Comparison of ENCODE assay signal across 11 mouse cellular contexts in the genomic region with DNA sequence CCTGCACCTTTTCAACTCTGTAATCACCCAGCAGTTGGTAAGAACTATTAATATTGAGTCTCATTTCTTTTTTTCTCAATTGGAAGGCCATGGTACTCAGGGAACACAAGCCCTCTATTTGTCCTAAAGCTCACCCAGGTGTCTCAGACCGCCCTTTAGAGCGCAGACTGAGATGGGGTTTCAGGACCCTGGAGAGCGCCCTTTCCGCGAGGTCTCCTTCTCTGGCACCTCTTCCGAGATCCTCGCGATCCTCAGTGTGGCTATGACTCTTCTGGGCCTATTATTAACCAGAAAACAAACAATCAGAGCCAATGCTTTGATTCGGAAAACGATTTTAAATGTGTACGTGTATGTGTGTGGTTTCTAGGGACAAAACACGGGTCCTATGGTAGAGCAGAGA.
DNase-seq lines count a peak whose midpoint lies in the region; ATAC-seq and TF ChIP-seq lines count a peak whose summit lies in the region.
"Had no signal": no experiment of that assay in that cellular context is flagged by ENCODE, and none has a peak within 500 bp of the region (broad histone marks: within the 10 kb centered on the region; RNA-seq: fewer than 3 reads in every experiment).

No protein-coding gene starts in this region.

- H3K9ac ChIP-seq in forebrain, embryonic 14.5 days (ENCODE audit: low read length): no peak overlapping the region
- H3K9ac ChIP-seq in MEL (ENCODE audit: control insufficient read depth, low read depth, low read length, poor library complexity, severe bottlenecking): no peak overlapping the region
- H3K9ac ChIP-seq in stomach, postnatal 0 days (ENCODE audit: low read length): no peak overlapping the region

- no peak overlapping the region for H3K4me3 ChIP-seq in forebrain, embryonic 10.5 days
- no peak overlapping the region for H3K4me3 ChIP-seq in forebrain, embryonic 14.5 days (ENCODE audit: low read depth, low read length)
- no peak overlapping the region for H3K4me3 ChIP-seq in MEL (ENCODE audit: control insufficient read depth in 1 of 2, insufficient read depth in 1 of 2, low read depth in 2 of 2, low read length in 2 of 2)
- H3K4me3 ChIP-seq in stomach, postnatal 0 days (ENCODE audit: low read depth, low read length): no peak overlapping the region

- no peak for TF ChIP-seq EP300 in MEL (IDR thresholded peaks at IDR 0.05; ENCODE audit: low read depth in 1 of 2, low read length in 2 of 2)
- TF ChIP-seq EP300 in stomach, postnatal 0 days (optimal IDR thresholded peaks at IDR 0.05): no peak

- H3K79me2 ChIP-seq in MEL (ENCODE audit: control insufficient read depth, insufficient read depth, low read length, poor library complexity): no peaks in the 10 kb centered on the region

- no peak for TF ChIP-seq CTCF in MEL (IDR thresholded peaks at IDR 0.05 in 2 of 3, conservative IDR thresholded peaks at IDR 0.05 in 1 of 3; ENCODE audit: control insufficient read depth in 1 of 3, insufficient read depth in 1 of 3, low read depth in 2 of 3, low read length in 3 of 3, poor library complexity in 1 of 3, severe bottlenecking in 1 of 3)
- no peak for TF ChIP-seq CTCF in stomach, postnatal 0 days (IDR thresholded peaks at IDR 0.05; ENCODE audit: low read depth)

- no peaks in the 10 kb centered on the region for H3K9me3 ChIP-seq in forebrain, embryonic 10.5 days
- no peaks in the 10 kb centered on the region for H3K9me3 ChIP-seq in forebrain, embryonic 14.5 days (replicated peaks; ENCODE audit: control insufficient read depth, low read length)
- H3K9me3 ChIP-seq in MEL (replicated peaks; ENCODE audit: insufficient read depth, low read length): no peaks in the 10 kb centered on the region
- no peaks in the 10 kb centered on the region for H3K9me3 ChIP-seq in stomach, postnatal 0 days (ENCODE audit: control insufficient read depth, low read length)

- peaks cover 11% of the 10 kb centered on the region for H3K4me1 ChIP-seq in forebrain, embryonic 10.5 days
- no peaks in the 10 kb centered on the region for H3K4me1 ChIP-seq in forebrain, embryonic 14.5 days (ENCODE audit: control insufficient read depth, insufficient read depth, low read length)
- H3K4me1 ChIP-seq in MEL (ENCODE audit: control insufficient read depth in 1 of 2, insufficient read depth in 2 of 2, low read length in 2 of 2): no peaks in the 10 kb centered on the region
- no peaks in the 10 kb centered on the region for H3K4me1 ChIP-seq in stomach, postnatal 0 days (replicated peaks; ENCODE audit: control insufficient read depth, insufficient read depth)

- 46% methylated on average over 12 of the region's 12 CpGs for WGBS in forebrain, embryonic 10.5 days
- WGBS in forebrain, embryonic 14.5 days: 32% methylated on average over 12 of the region's 12 CpGs
- WGBS in stomach, postnatal 0 days: 36% methylated on average over 12 of the region's 12 CpGs

- no peak overlapping the region for H3K27ac ChIP-seq in forebrain, embryonic 10.5 days
- no peak overlapping the region for H3K27ac ChIP-seq in forebrain, embryonic 14.5 days (ENCODE audit: low read depth, low read length)
- no peak overlapping the region for H3K27ac ChIP-seq in MEL (ENCODE audit: control insufficient read depth, low read depth, low read length)
- no peak overlapping the region for H3K27ac ChIP-seq in stomach, postnatal 0 days (replicated peaks)

- peak; percentile 24 for DNase-seq in forebrain, embryonic 10.5 days (ENCODE audit: extremely low spot score, low spot score)
- DNase-seq in forebrain, embryonic 14.5 days (ENCODE audit: low spot score): no peak
- peak; percentile 8 for DNase-seq in kidney, postnatal 14 days
- no peak for DNase-seq in kidney, adult 11 months
- DNase-seq in MEL (ENCODE audit: low read depth, low spot score): peak; percentile 12
- DNase-seq in forelimb bud, embryonic 11.5 days (ENCODE audit: low read depth, low spot score): peak; percentile 68
- no peak for DNase-seq in stomach, postnatal 0 days (ENCODE audit: low spot score)
- DNase-seq: B cell, adult 2 months had no signal

- H3K4me2 ChIP-seq in forebrain, embryonic 14.5 days (ENCODE audit: low read length): no peak overlapping the region
- no peak overlapping the region for H3K4me2 ChIP-seq in stomach, postnatal 0 days (replicated peaks; ENCODE audit: low read depth)

- H3K36me3 ChIP-seq in forebrain, embryonic 10.5 days (replicated peaks): no peaks in the 10 kb centered on the region
- H3K36me3 ChIP-seq in forebrain, embryonic 14.5 days (ENCODE audit: control insufficient read depth, insufficient read depth, low read length): no peaks in the 10 kb centered on the region
- no peaks in the 10 kb centered on the region for H3K36me3 ChIP-seq in MEL (ENCODE audit: control insufficient read depth in 1 of 2, insufficient read depth in 2 of 2, low read length in 2 of 2)
- no peaks in the 10 kb centered on the region for H3K36me3 ChIP-seq in stomach, postnatal 0 days (ENCODE audit: control insufficient read depth, insufficient read depth, low read length)

- ATAC-seq in forebrain, embryonic 14.5 days: no peak
- no peak for ATAC-seq in stomach, postnatal 0 days (ENCODE audit: low FRiP score, low TSS enrichment)
- ATAC-seq in activated CD4-positive, CD25-positive, alpha-beta regulatory T cell, adult 4 months: no peak
- ATAC-seq: forebrain, embryonic 16.5 days; Patski had no signal

- no peaks in the 10 kb centered on the region for H3K27me3 ChIP-seq in forebrain, embryonic 10.5 days (ENCODE audit: poor library complexity, severe bottlenecking)
- no peaks in the 10 kb centered on the region for H3K27me3 ChIP-seq in forebrain, embryonic 14.5 days (replicated peaks; ENCODE audit: control insufficient read depth, insufficient read depth, low read length)
- H3K27me3 ChIP-seq in MEL (ENCODE audit: control insufficient read depth in 1 of 2, insufficient read depth in 2 of 2, low read length in 2 of 2): no peaks in the 10 kb centered on the region
- no peaks in the 10 kb centered on the region for H3K27me3 ChIP-seq in stomach, postnatal 0 days (ENCODE audit: control insufficient read depth, insufficient read depth, low read length)
- H3K27me3 ChIP-seq: Patski had no signal

- TF ChIP-seq RAD21 in MEL (IDR thresholded peaks at IDR 0.05; ENCODE audit: low read depth, low read length): no peak

- no peak for TF ChIP-seq POLR2A in MEL (IDR thresholded peaks at IDR 0.05; ENCODE audit: control insufficient read depth in 1 of 2, insufficient read depth in 1 of 2, low read depth in 1 of 2, low read length in 2 of 2, poor library complexity in 1 of 2)

TF ChIP-seq in MEL, 35 proteins besides CTCF, POLR2A, EP300 and RAD21:
- TF ChIP-seq JUND (IDR thresholded peaks at IDR 0.05; ENCODE audit: low read depth, low read length) (no peak), TBP (IDR thresholded peaks at IDR 0.05; ENCODE audit: low read depth, low read length) (no peak), ZC3H11A (IDR thresholded peaks at IDR 0.05; ENCODE audit: low read depth, low read length) (no peak), GABPA (IDR thresholded peaks at IDR 0.05; ENCODE audit: low read depth, low read length) (no peak), TCF12 (IDR thresholded peaks at IDR 0.05; ENCODE audit: low read depth, low read length) (no peak), ZMIZ1 (IDR thresholded peaks at IDR 0.05; ENCODE audit: low read depth, low read length) (no peak), HCFC1 (IDR thresholded peaks at IDR 0.05; ENCODE audit: low read depth, low read length) (no peak), MYB (IDR thresholded peaks at IDR 0.05; ENCODE audit: low read depth, low read length) (no peak)
TF ChIP-seq in MEL: peak in this region for 0.

Comparison
In these comparisons a context has a peak if more than half of its experiments do, and no peak if none do; other contexts are left out.
1. DNase-seq: peak in forebrain, embryonic 10.5 days (single experiment), kidney, postnatal 14 days (single experiment), MEL (single experiment) and forelimb bud, embryonic 11.5 days (single experiment); none in forebrain, embryonic 14.5 days (single experiment), kidney, adult 11 months (single experiment) and stomach, postnatal 0 days (single experiment).